7 mouse cellular contexts compared by ENCODE assay signal in the genomic region with DNA sequence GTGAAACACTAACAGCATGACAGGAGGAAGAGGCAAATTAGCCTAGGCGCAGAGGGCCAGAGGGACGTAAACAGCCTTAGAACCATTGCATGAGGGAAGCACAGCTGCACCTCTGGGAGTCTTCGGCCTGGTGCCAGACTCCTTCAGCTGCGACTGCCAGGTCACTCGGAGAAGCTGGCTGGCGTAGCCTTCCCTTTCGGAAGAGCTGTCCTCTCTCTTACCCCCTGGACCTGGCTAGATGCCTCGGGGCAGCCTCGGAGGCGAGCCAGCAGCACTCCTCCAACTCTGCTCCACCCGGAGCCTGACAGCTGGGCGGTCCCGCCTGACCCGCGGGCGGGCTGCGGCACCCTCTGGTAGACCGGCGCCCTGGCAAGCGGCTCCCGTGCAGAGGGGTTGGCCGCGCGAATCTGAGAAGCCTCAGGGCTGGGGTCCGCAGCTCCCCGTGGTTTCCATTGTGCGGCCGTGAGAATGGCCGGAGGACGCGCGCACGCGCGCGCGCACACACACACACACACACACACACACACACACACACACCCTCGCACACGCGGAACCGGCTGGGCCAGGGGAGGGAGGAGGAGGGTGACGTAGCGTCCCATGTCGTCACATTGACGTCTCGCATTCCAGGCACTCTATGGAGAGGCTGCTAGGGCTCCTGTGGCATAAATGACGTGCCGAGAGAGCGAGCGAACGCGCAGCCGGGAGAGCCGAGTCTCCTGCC. TPM values are rescaled to one million over a fixed set of nuclear protein-coding genes. Genes with fewer than 3 reads are reported as not detected.
A peak's percentile ranks its signal among the peaks of the same experiment; 100 is the strongest.
DNase-seq lines count a peak whose midpoint lies in the region; ATAC-seq lines count a peak whose summit lies in the region.

Nr4a3 (plus strand) TSS at position 663 of the 721 bp plus-strand sequence.

- no peak within 1 kb of the TSS; the same call in 1 of the 2 replicates for H3K27ac ChIP-seq in embryonic facial prominence, embryonic 11.5 days (replicated peaks; ENCODE audit: low read depth, low read length)
- peak within 1 kb of the TSS; percentile 72 for H3K27ac ChIP-seq in limb, embryonic 10.5 days
- peak within 1 kb of the TSS; percentile 92 for H3K27ac ChIP-seq in midbrain, embryonic 12.5 days (replicated peaks)

- H3K36me3 ChIP-seq in embryonic facial prominence, embryonic 11.5 days (replicated peaks; ENCODE audit: control insufficient read depth, insufficient read depth, low read depth, low read length), result no peaks in the 10 kb centered on the region
- H3K36me3 ChIP-seq in limb, embryonic 10.5 days, result no peaks in the 10 kb centered on the region
- no peaks in the 10 kb centered on the region for H3K36me3 ChIP-seq in midbrain, embryonic 12.5 days

- H3K27me3 ChIP-seq in embryonic facial prominence, embryonic 11.5 days (ENCODE audit: control insufficient read depth, insufficient read depth, low read length), result peaks cover 32% of the 10 kb centered on the region
- peaks cover 46% of the 10 kb centered on the region for H3K27me3 ChIP-seq in limb, embryonic 10.5 days (ENCODE audit: low read depth, poor library complexity, severe bottlenecking)
- H3K27me3 ChIP-seq in midbrain, embryonic 12.5 days, result peaks cover 44% of the 10 kb centered on the region

- no peaks in the 10 kb centered on the region for H3K9me3 ChIP-seq in embryonic facial prominence, embryonic 11.5 days (replicated peaks; ENCODE audit: control insufficient read depth, low read length)
- H3K9me3 ChIP-seq in limb, embryonic 10.5 days (replicated peaks), result no peaks in the 10 kb centered on the region
- H3K9me3 ChIP-seq in midbrain, embryonic 12.5 days, result no peaks in the 10 kb centered on the region

- peak; percentile 66 for ATAC-seq in embryonic facial prominence, embryonic 11.5 days (replicated peaks; ENCODE audit: insufficient number of reproducible peaks, low FRiP score, low TSS enrichment, low read depth)
- ATAC-seq in midbrain, embryonic 12.5 days (ENCODE audit: low FRiP score, low read depth), result peak; percentile 74

- DNase-seq in adrenal gland, postnatal 25 days, result peak; percentile 89
- DNase-seq in embryonic facial prominence, embryonic 11.5 days (ENCODE audit: low spot score), result peak; percentile 92
- peak; percentile 99 for DNase-seq in heart, adult 11 months
- peak; percentile 90 for DNase-seq in kidney, adult 18-20 months
- DNase-seq in limb, embryonic 10.5 days (ENCODE audit: low spot score), result peak; percentile 86
- peak; percentile 97 for DNase-seq in skeletal muscle tissue, adult 2 months (ENCODE audit: low read depth, low spot score)

- peak within 1 kb of the TSS; percentile 58 for H3K9ac ChIP-seq in embryonic facial prominence, embryonic 11.5 days (replicated peaks; ENCODE audit: low read length)
- peak within 1 kb of the TSS; percentile 72 for H3K9ac ChIP-seq in midbrain, embryonic 12.5 days (replicated peaks)

- under 1% methylated on average over 48 of the region's 54 CpGs for WGBS in embryonic facial prominence, embryonic 11.5 days
- under 1% methylated on average over 49 of the region's 54 CpGs for WGBS in limb, embryonic 10.5 days
- 0% methylated on average over 38 of the region's 54 CpGs for WGBS in midbrain, embryonic 12.5 days

- H3K4me1 ChIP-seq in embryonic facial prominence, embryonic 11.5 days (ENCODE audit: control insufficient read depth, insufficient read depth, low read length), result peaks cover 10% of the 10 kb centered on the region
- peaks cover 57% of the 10 kb centered on the region for H3K4me1 ChIP-seq in limb, embryonic 10.5 days
- H3K4me1 ChIP-seq in midbrain, embryonic 12.5 days, result peaks cover 49% of the 10 kb centered on the region

- H3K4me3 ChIP-seq in embryonic facial prominence, embryonic 11.5 days (ENCODE audit: low read depth, low read length), result peak within 1 kb of the TSS; percentile 61
- peak within 1 kb of the TSS; percentile 75 for H3K4me3 ChIP-seq in limb, embryonic 10.5 days
- H3K4me3 ChIP-seq in midbrain, embryonic 12.5 days, result peak within 1 kb of the TSS; percentile 70

- H3K4me2 ChIP-seq in embryonic facial prominence, embryonic 11.5 days (ENCODE audit: low read depth, low read length), result peak within 1 kb of the TSS; percentile 85
- peak within 1 kb of the TSS; percentile 97 for H3K4me2 ChIP-seq in midbrain, embryonic 12.5 days (replicated peaks)

RNA-seq across cellular contexts. Expression of gene Nr4a3, which starts in this region (rescaled TPM):
- total RNA-seq in adrenal gland, postnatal 25 days (2021), result 42.1 and 42.8 TPM in 2 replicates
- 0.20 and 0.25 TPM in 2 replicates for polyA plus RNA-seq in embryonic facial prominence, embryonic 11.5 days (2014; fragmentation: Nextera tagmentation; extraction: Ambion mirVana)
- polyA plus RNA-seq in limb, embryonic 10.5 days (2016; fragmentation: Nextera tagmentation; extraction: Ambion mirVana), result 0.06 and 0.13 TPM in 2 replicates
- polyA plus RNA-seq in midbrain, embryonic 12.5 days (2016; fragmentation: Nextera tagmentation; extraction: Ambion mirVana), result 0.48 and 0.83 TPM in 2 replicates

Comparison
In these comparisons a context has a peak if more than half of its experiments do, and no peak if none do; other contexts are left out.
1. Peak in DNase-seq, ATAC-seq, H3K4me3 ChIP-seq, H3K9ac ChIP-seq and H3K4me2 ChIP-seq in embryonic facial prominence, embryonic 11.5 days; RNA of the gene not detected or under 1 TPM.
2. Peak in DNase-seq, H3K4me3 ChIP-seq and H3K27ac ChIP-seq in limb, embryonic 10.5 days; RNA of the gene not detected or under 1 TPM.
3. Peak in ATAC-seq, H3K4me3 ChIP-seq, H3K27ac ChIP-seq, H3K9ac ChIP-seq and H3K4me2 ChIP-seq in midbrain, embryonic 12.5 days; RNA of the gene not detected or under 1 TPM.